Mouse (Mus musculus): ENCODE data around the gene Gm13762. TPM values are rescaled to one million over a fixed set of nuclear protein-coding genes. Genes with fewer than 3 reads are reported as not detected.
"Not testable (repeated sequence)": the region's sequence is repeated elsewhere in the genome, so short reads cannot be mapped to it uniquely, and the experiment has no call there.

Gene Gm13762
- not detected in 2 replicates for polyA plus RNA-seq (2015; fragmentation: Nextera tagmentation; extraction: Ambion mirVana)

DNA sequence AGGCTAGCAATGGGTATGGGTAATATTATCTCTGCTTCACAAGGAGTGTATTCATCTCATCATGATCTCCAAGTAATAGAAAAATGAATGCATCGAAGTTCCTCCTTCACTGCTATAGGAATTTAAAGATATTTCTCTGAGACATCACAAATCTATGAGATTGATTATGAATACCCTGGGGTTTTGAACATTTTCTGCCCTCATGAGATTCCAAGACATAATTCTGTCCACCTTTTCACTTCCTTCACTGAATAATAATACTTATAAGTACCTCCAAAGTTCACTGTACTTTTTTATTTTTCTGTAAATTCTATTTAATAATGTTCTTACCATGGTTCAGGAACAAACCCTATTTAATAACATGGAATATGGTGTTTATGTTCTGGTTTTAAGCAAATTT lies at the start of gene Gm13762:
Gene Gm13762, minus strand, starts transcription at position 101 of the 400 bp plus-strand sequence.
- ATAC-seq (ENCODE audit: borderline replicate concordance, extremely low read depth, low FRiP score, low TSS enrichment), result no peak
- no peaks in the 10 kb centered on the region for H3K9me3 ChIP-seq
- WGBS, result 76% methylated on average over 1 of the region's 1 CpGs

DNA sequence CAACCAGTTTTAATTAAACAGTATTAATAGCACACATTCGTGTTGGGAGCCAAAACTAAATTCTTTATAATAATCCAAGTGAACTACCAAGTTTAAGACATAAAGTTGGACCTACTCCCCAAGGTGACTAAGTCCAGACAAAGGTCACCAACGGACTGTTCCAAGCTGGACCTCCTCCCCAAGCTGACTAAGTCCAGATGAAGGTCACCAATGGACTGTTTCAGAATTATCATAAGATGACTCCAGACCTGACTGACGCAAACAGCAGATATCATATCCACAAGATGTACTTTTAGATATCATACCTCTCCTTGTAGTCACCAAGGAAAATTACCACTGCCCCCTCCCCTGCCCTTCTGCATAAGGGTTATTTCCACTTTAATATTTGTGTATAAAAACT lies 41.4 kb upstream of the Gm13762 start:
- 65% methylated on average over 3 of the region's 3 CpGs for WGBS
- H3K9me3 ChIP-seq; H3K4me1 ChIP-seq; H3K27ac ChIP-seq; H3K9ac ChIP-seq; H3K36me3 ChIP-seq; H3K4me3 ChIP-seq; H3K4me2 ChIP-seq; H3K27me3 ChIP-seq; ATAC-seq (ENCODE audit: borderline replicate concordance, extremely low read depth, low FRiP score, low TSS enrichment): not testable (repeated sequence)

More for the DNA sequence above, at the start of gene Gm13762:
- Histone ChIP-seq H3K4me3 (no peak within 1 kb of the TSS), H3K4me2 (no peak within 1 kb of the TSS), H3K9ac (no peak within 1 kb of the TSS), H3K27me3 (no peaks in the 10 kb centered on the region), H3K36me3 (no peaks in the 10 kb centered on the region), H3K4me1 (no peaks in the 10 kb centered on the region), H3K27ac (no peak within 1 kb of the TSS)

DNA sequence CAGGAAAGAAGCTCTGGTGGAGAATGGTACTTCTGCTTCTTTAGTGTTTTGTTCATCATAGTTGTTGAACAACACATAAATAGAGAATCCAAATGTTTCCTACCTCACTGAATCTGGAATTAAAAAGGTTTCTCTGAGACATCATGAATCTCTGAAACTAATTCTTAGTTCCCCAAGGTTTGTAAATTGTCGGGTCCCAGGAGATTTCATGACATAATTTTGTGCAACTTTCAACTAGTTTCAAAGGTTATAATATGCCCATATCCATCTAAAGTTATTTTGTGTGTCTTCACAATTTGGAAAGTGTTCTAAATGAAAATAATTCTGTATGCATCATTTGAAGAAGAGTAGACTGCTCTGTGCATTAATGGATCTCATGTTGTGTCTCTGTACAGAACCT lies 38.2 kb upstream of the Gm13762 start, which contains the start of gene Olfr1216:
Gene Olfr1216, minus strand, starts transcription at position 101 of the 400 bp plus-strand sequence.
- 75% methylated on average over 1 of the region's 1 CpGs for WGBS
- H3K4me2 ChIP-seq, result no peak within 1 kb of the TSS
- no peak within 1 kb of the TSS for H3K9ac ChIP-seq
- H3K4me3 ChIP-seq, result no peak within 1 kb of the TSS
- H3K9me3 ChIP-seq, result no peaks in the 10 kb centered on the region
- H3K27me3 ChIP-seq, result no peaks in the 10 kb centered on the region
- no peaks in the 10 kb centered on the region for H3K36me3 ChIP-seq
- no peak within 1 kb of the TSS for H3K27ac ChIP-seq
- no peak for ATAC-seq (ENCODE audit: borderline replicate concordance, extremely low read depth, low FRiP score, low TSS enrichment)
- H3K4me1 ChIP-seq, result no peaks in the 10 kb centered on the region

DNA sequence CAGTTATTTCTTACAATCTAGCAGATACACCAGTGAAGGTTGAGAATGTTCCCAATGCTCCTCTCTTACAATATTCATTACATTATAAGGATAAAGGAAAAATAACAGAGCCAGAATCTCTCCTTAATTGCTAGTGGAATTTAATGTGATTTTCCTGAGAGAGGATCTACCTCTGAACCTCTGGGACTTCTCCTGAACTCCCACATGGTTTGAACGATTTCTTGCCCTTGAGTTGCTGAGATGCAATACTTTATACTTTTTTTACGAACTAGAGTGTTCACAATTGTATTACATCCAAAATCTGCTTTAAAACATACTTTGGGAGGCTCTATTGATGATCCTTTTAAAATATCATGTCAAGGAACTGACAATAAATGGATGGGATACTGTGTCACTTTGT lies 26.8 kb upstream of the Gm13762 start, which contains the start of gene Olfr1215:
Gene Olfr1215, minus strand, starts transcription at position 101 of the 400 bp plus-strand sequence.
- ATAC-seq (ENCODE audit: borderline replicate concordance, extremely low read depth, low FRiP score, low TSS enrichment), result no peak
- Histone ChIP-seq H3K27me3 (no peaks in the 10 kb centered on the region), H3K9me3 (no peaks in the 10 kb centered on the region), H3K27ac (no peak within 1 kb of the TSS), H3K36me3 (no peaks in the 10 kb centered on the region), H3K4me1 (no peaks in the 10 kb centered on the region), H3K9ac (no peak within 1 kb of the TSS), H3K4me3 (no peak within 1 kb of the TSS), H3K4me2 (no peak within 1 kb of the TSS)
- WGBS, result 57% methylated on average over 2 of the region's 2 CpGs

DNA sequence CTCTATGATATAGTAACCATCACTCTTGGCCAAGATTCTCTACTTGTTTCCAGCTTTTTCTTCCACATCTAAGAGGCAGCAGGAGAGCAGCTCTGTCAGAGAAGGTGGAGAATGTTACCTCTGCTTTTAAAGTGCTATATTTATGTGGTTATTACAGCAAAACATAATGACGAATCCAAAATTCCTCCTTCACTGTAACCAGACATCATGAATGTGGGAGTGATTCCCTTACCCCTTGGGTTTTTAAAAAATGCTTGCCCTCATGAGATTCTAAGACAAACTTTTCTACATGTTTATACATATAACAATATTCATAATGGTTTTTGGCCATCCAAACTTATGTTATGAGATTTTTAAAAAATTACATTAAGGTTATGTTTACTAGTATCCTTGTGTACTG lies 12.5 kb upstream of the Gm13762 start, which contains the start of gene Olfr1214:
Gene Olfr1214, minus strand, starts transcription at position 101 of the 400 bp plus-strand sequence.
- Histone ChIP-seq H3K4me3 (no peak within 1 kb of the TSS), H3K4me2 (no peak within 1 kb of the TSS)
- WGBS, result 89% methylated on average over 1 of the region's 1 CpGs

DNA sequence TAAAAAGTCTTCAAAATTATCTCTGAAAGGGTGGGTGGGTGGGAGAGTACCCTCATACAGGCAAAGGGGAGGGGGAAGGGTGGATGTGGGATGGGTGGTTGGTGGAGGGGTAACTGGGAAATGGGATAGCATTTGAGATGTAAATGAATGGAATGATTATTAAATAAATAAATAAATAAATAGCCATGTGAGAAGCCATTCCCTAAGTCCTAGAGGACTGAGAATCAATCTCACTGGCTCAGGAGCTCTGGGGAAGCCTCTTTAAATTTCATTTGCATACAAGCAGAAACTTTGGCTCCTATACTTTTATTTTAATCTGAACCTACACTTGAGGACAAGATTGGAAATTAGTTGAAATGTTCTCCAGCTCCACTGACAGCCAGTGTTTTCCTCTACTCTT lies 26.4 kb downstream of the Gm13762 start, which contains the start of gene Olfr1212:
Gene Olfr1212, plus strand, starts transcription at position 301 of the 400 bp plus-strand sequence.
- no peaks in the 10 kb centered on the region for H3K27me3 ChIP-seq
- H3K36me3 ChIP-seq, result no peaks in the 10 kb centered on the region
- H3K27ac ChIP-seq, result no peak within 1 kb of the TSS
- H3K4me1 ChIP-seq, result no peaks in the 10 kb centered on the region
- ATAC-seq (ENCODE audit: borderline replicate concordance, extremely low read depth, low FRiP score, low TSS enrichment), result no peak
- H3K9ac ChIP-seq, result no peak within 1 kb of the TSS
- no peak within 1 kb of the TSS for H3K4me3 ChIP-seq
- no peaks in the 10 kb centered on the region for H3K9me3 ChIP-seq
- no peak within 1 kb of the TSS for H3K4me2 ChIP-seq

More for the DNA sequence above, 12.5 kb upstream of the Gm13762 start, which contains the start of gene Olfr1214:
- Histone ChIP-seq H3K36me3 (no peaks in the 10 kb centered on the region), H3K27ac (no peak within 1 kb of the TSS), H3K9ac (no peak within 1 kb of the TSS), H3K4me1 (no peaks in the 10 kb centered on the region), H3K27me3 (no peaks in the 10 kb centered on the region), H3K9me3 (no peaks in the 10 kb centered on the region)
- no peak for ATAC-seq (ENCODE audit: borderline replicate concordance, extremely low read depth, low FRiP score, low TSS enrichment)

DNA sequence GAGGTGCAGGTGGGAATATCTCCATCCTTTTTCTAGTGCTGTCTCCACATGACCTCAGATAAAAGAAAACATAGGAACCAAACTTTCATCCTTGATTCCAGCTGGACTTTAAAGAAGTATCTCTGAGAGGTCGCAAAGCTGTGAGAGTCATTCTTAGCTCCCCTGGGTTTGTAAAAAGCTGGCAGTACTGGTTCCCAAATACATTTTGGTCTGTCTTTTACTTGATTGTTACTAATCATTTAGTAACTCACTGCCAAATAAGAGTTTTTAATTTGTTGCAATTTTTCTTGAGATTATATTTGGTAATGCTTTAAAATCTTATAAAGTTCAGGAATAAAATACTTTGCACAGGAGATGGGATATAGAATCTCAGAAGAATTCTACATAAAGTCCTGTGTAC lies 42.1 kb downstream of the Gm13762 start, which contains the start of gene Olfr1211:
Gene Olfr1211, minus strand, starts transcription at position 101 of the 400 bp plus-strand sequence.
- Histone ChIP-seq H3K4me3 (no peak within 1 kb of the TSS), H3K27ac (no peak within 1 kb of the TSS), H3K9ac (no peak within 1 kb of the TSS), H3K27me3 (no peaks in the 10 kb centered on the region), H3K36me3 (no peaks in the 10 kb centered on the region), H3K9me3 (no peaks in the 10 kb centered on the region), H3K4me2 (no peak within 1 kb of the TSS), H3K4me1 (no peaks in the 10 kb centered on the region)
- 82% methylated on average over 1 of the region's 1 CpGs for WGBS
- no peak for ATAC-seq (ENCODE audit: borderline replicate concordance, extremely low read depth, low FRiP score, low TSS enrichment)

Other genes with a start within 250 kb of the Gm13762 start
- not detected in 2 replicates for gene Olfr1197, start 247.9 kb downstream of the Gm13762 start, polyA plus RNA-seq (2015; fragmentation: Nextera tagmentation; extraction: Ambion mirVana)
- not detected in 2 replicates for gene Olfr1198, start 228.9 kb downstream of the Gm13762 start, polyA plus RNA-seq (2015; fragmentation: Nextera tagmentation; extraction: Ambion mirVana)
- not detected in 2 replicates for gene Olfr1199, start 219.8 kb downstream of the Gm13762 start, polyA plus RNA-seq (2015; fragmentation: Nextera tagmentation; extraction: Ambion mirVana)
- gene Olfr1200, start 209.8 kb downstream of the Gm13762 start, polyA plus RNA-seq (2015; fragmentation: Nextera tagmentation; extraction: Ambion mirVana), result not detected in 2 replicates
- gene Olfr1201, start 187.2 kb downstream of the Gm13762 start, polyA plus RNA-seq (2015; fragmentation: Nextera tagmentation; extraction: Ambion mirVana), result not detected in 2 replicates
- gene Olfr1202, start 165.8 kb downstream of the Gm13762 start, polyA plus RNA-seq (2015; fragmentation: Nextera tagmentation; extraction: Ambion mirVana), result not detected in 2 replicates
- not detected in 2 replicates for gene Olfr1205, start 150.5 kb downstream of the Gm13762 start, polyA plus RNA-seq (2015; fragmentation: Nextera tagmentation; extraction: Ambion mirVana)
- gene Olfr1204, start 131.0 kb downstream of the Gm13762 start, polyA plus RNA-seq (2015; fragmentation: Nextera tagmentation; extraction: Ambion mirVana), result not detected in 2 replicates
- gene Olfr1206, start 117.0 kb downstream of the Gm13762 start, polyA plus RNA-seq (2015; fragmentation: Nextera tagmentation; extraction: Ambion mirVana), result not detected in 2 replicates
- not detected in 2 replicates for gene Olfr1208, start 78.0 kb downstream of the Gm13762 start, polyA plus RNA-seq (2015; fragmentation: Nextera tagmentation; extraction: Ambion mirVana)
- not detected in 2 replicates for gene Olfr1209, start 65.1 kb downstream of the Gm13762 start, polyA plus RNA-seq (2015; fragmentation: Nextera tagmentation; extraction: Ambion mirVana)
- gene Olfr1211, start 42.2 kb downstream of the Gm13762 start, polyA plus RNA-seq (2015; fragmentation: Nextera tagmentation; extraction: Ambion mirVana), result not detected in 2 replicates
- gene Olfr1212, start 26.3 kb downstream of the Gm13762 start, polyA plus RNA-seq (2015; fragmentation: Nextera tagmentation; extraction: Ambion mirVana), result not detected in 2 replicates
- gene Olfr1214, start 12.4 kb upstream of the Gm13762 start, polyA plus RNA-seq (2015; fragmentation: Nextera tagmentation; extraction: Ambion mirVana), result not detected in 2 replicates
- not detected in 2 replicates for gene Olfr1215, start 26.7 kb upstream of the Gm13762 start, polyA plus RNA-seq (2015; fragmentation: Nextera tagmentation; extraction: Ambion mirVana)
- gene Olfr1216, start 38.1 kb upstream of the Gm13762 start, polyA plus RNA-seq (2015; fragmentation: Nextera tagmentation; extraction: Ambion mirVana), result not detected in 2 replicates
- not detected in 2 replicates for gene Olfr1217, start 51.8 kb upstream of the Gm13762 start, polyA plus RNA-seq (2015; fragmentation: Nextera tagmentation; extraction: Ambion mirVana)
- gene Olfr1218, start 80.9 kb upstream of the Gm13762 start, polyA plus RNA-seq (2015; fragmentation: Nextera tagmentation; extraction: Ambion mirVana), result not detected in 2 replicates
- gene Olfr1219, start 103.2 kb upstream of the Gm13762 start, polyA plus RNA-seq (2015; fragmentation: Nextera tagmentation; extraction: Ambion mirVana), result not detected in 2 replicates
- gene Olfr1220, start 126.6 kb upstream of the Gm13762 start, polyA plus RNA-seq (2015; fragmentation: Nextera tagmentation; extraction: Ambion mirVana), result not detected in 2 replicates
- not detected in 2 replicates for gene Olfr1221, start 137.0 kb upstream of the Gm13762 start, polyA plus RNA-seq (2015; fragmentation: Nextera tagmentation; extraction: Ambion mirVana)
- gene Olfr1222, start 152.8 kb upstream of the Gm13762 start, polyA plus RNA-seq (2015; fragmentation: Nextera tagmentation; extraction: Ambion mirVana), result not detected in 2 replicates
- not detected in 2 replicates for gene Olfr1223, start 171.3 kb upstream of the Gm13762 start, polyA plus RNA-seq (2015; fragmentation: Nextera tagmentation; extraction: Ambion mirVana)
- not detected in 2 replicates for gene Olfr1224-ps1, start 183.8 kb upstream of the Gm13762 start, polyA plus RNA-seq (2015; fragmentation: Nextera tagmentation; extraction: Ambion mirVana)
- not detected in 2 replicates for gene Olfr1225, start 194.4 kb upstream of the Gm13762 start, polyA plus RNA-seq (2015; fragmentation: Nextera tagmentation; extraction: Ambion mirVana)
- not detected in 2 replicates for gene Olfr1226, start 219.8 kb upstream of the Gm13762 start, polyA plus RNA-seq (2015; fragmentation: Nextera tagmentation; extraction: Ambion mirVana)

Measured in lung, embryonic 15.5 days (tissue).